Mouse (Mus musculus): ENCODE measurements around the gene Retsat. TPM values are rescaled to one million over a fixed set of nuclear protein-coding genes. Genes with fewer than 3 reads are reported as not detected.

The Retsat gene
- polyA plus RNA-seq (2014; fragmentation: Nextera tagmentation; extraction: Ambion mirVana) = 7.1 and 7.7 TPM in 2 replicates

GRCm38 (mm10) chr6:72597956-72598753 is at the start of gene Retsat, which contains the start of gene Elmod3:
Gene Retsat, plus strand, starts transcription at chr6:72598475.
Gene Elmod3, minus strand, starts transcription at chr6:72598413.
- Histone ChIP-seq H3K27me3 (ENCODE audit: control insufficient read depth, insufficient read depth, low read length) (no peaks in the 10 kb centered on the region), H3K4me1 (ENCODE audit: control insufficient read depth, insufficient read depth, low read length) (peaks cover 4% of the 10 kb centered on the region; the same call in 1 of the 2 replicates), H3K9ac (ENCODE audit: low read length) (peak within 1 kb of the TSS; percentile 64), H3K9me3 (ENCODE audit: control insufficient read depth, low read length) (no peaks in the 10 kb centered on the region), H3K4me3 (ENCODE audit: low read depth, low read length) (peak within 1 kb of the TSS; percentile 50), H3K4me2 (ENCODE audit: low read depth) (peak within 1 kb of the TSS; percentile 73), H3K27ac (ENCODE audit: low read depth, low read length) (no peak within 1 kb of the TSS), H3K36me3 (ENCODE audit: control insufficient read depth, insufficient read depth, low read length) (no peaks in the 10 kb centered on the region)
- WGBS = 2% methylated on average over 38 of the region's 38 CpGs
- ATAC-seq (ENCODE audit: insufficient read depth, low FRiP score, low TSS enrichment) (peak; percentile 91), DNase-seq (ENCODE audit: low spot score) (peak; percentile 88)

GRCm38 (mm10) chr6:72549041-72549580 is 49.2 kb upstream of the Retsat start:
- no peak overlapping the region for H3K27ac ChIP-seq (ENCODE audit: low read depth, low read length)
- H3K4me3 ChIP-seq (ENCODE audit: low read depth, low read length) = no peak overlapping the region
- H3K36me3 ChIP-seq (ENCODE audit: control insufficient read depth, insufficient read depth, low read length) = no peaks in the 10 kb centered on the region
- H3K27me3 ChIP-seq (ENCODE audit: control insufficient read depth, insufficient read depth, low read length) = no peaks in the 10 kb centered on the region
- H3K4me1 ChIP-seq (ENCODE audit: control insufficient read depth, insufficient read depth, low read length) = peaks cover 3% of the 10 kb centered on the region; the same call in 1 of the 2 replicates
- H3K9me3 ChIP-seq (ENCODE audit: control insufficient read depth, low read length) = no peaks in the 10 kb centered on the region; the same call in none of the 2 replicates
- WGBS = 72% methylated on average over 9 of the region's 9 CpGs
- no peak overlapping the region for H3K4me2 ChIP-seq (ENCODE audit: low read depth)
- H3K9ac ChIP-seq (ENCODE audit: low read length) = no peak overlapping the region
- ATAC-seq (ENCODE audit: insufficient read depth, low FRiP score, low TSS enrichment) (no peak), DNase-seq (ENCODE audit: low spot score) (no peak)

- Histone ChIP-seq H3K36me3 (ENCODE audit: control insufficient read depth, insufficient read depth, low read length) (no peaks in the 10 kb centered on the region), H3K4me1 (ENCODE audit: control insufficient read depth, insufficient read depth, low read length) (peaks cover 3% of the 10 kb centered on the region; the same call in 1 of the 2 replicates), H3K4me3 (ENCODE audit: low read depth, low read length) (no peak overlapping the region), H3K9me3 (ENCODE audit: control insufficient read depth, low read length) (no peaks in the 10 kb centered on the region; the same call in none of the 2 replicates), H3K4me2 (ENCODE audit: low read depth) (no peak overlapping the region), H3K9ac (ENCODE audit: low read length) (no peak overlapping the region), H3K27me3 (ENCODE audit: control insufficient read depth, insufficient read depth, low read length) (no peaks in the 10 kb centered on the region), H3K27ac (ENCODE audit: low read depth, low read length) (no peak overlapping the region)
- WGBS = 63% methylated on average over 6 of the region's 6 CpGs
- DNase-seq (ENCODE audit: low spot score) = no peak
- ATAC-seq (ENCODE audit: insufficient read depth, low FRiP score, low TSS enrichment) = no peak
These were observed 48.2 kb upstream of the Retsat start for GRCm38 (mm10) chr6:72550025-72550424.

- Histone ChIP-seq H3K9ac (ENCODE audit: low read length) (no peak overlapping the region), H3K27me3 (ENCODE audit: control insufficient read depth, insufficient read depth, low read length) (no peaks in the 10 kb centered on the region), H3K27ac (ENCODE audit: low read depth, low read length) (no peak overlapping the region), H3K9me3 (ENCODE audit: control insufficient read depth, low read length) (no peaks in the 10 kb centered on the region; the same call in none of the 2 replicates), H3K4me1 (ENCODE audit: control insufficient read depth, insufficient read depth, low read length) (peaks cover 3% of the 10 kb centered on the region; the same call in 1 of the 2 replicates), H3K36me3 (ENCODE audit: control insufficient read depth, insufficient read depth, low read length) (no peaks in the 10 kb centered on the region), H3K4me3 (ENCODE audit: low read depth, low read length) (no peak overlapping the region), H3K4me2 (ENCODE audit: low read depth) (no peak overlapping the region)
- no peak for ATAC-seq (ENCODE audit: insufficient read depth, low FRiP score, low TSS enrichment)
- no peak for DNase-seq (ENCODE audit: low spot score)
- 89% methylated on average over 10 of the region's 10 CpGs for WGBS
These were observed 47.7 kb upstream of the Retsat start for GRCm38 (mm10) chr6:72550503-72551100.

- Histone ChIP-seq H3K4me3 (ENCODE audit: low read depth, low read length) (peak overlapping the region; percentile 43), H3K27ac (ENCODE audit: low read depth, low read length) (peak overlapping the region; percentile 47), H3K36me3 (ENCODE audit: control insufficient read depth, insufficient read depth, low read length) (no peaks in the 10 kb centered on the region), H3K9ac (ENCODE audit: low read length) (peak overlapping the region; percentile 52), H3K4me1 (ENCODE audit: control insufficient read depth, insufficient read depth, low read length) (peaks cover 3% of the 10 kb centered on the region; the same call in 1 of the 2 replicates), H3K9me3 (ENCODE audit: control insufficient read depth, low read length) (no peaks in the 10 kb centered on the region; the same call in 1 of the 2 replicates), H3K4me2 (ENCODE audit: low read depth) (peak overlapping the region; percentile 62), H3K27me3 (ENCODE audit: control insufficient read depth, insufficient read depth, low read length) (no peaks in the 10 kb centered on the region)
- 20% methylated on average over 27 of the region's 27 CpGs for WGBS
- ATAC-seq (ENCODE audit: insufficient read depth, low FRiP score, low TSS enrichment) (peak; percentile 86), DNase-seq (ENCODE audit: low spot score) (peak; percentile 82)
These were observed 45.9 kb upstream of the Retsat start for GRCm38 (mm10) chr6:72552171-72553078.

- H3K27ac ChIP-seq (ENCODE audit: low read depth, low read length) = peak overlapping the region; percentile 47
- ATAC-seq (ENCODE audit: insufficient read depth, low FRiP score, low TSS enrichment) (no peak; the same call in 1 of the 2 replicates), DNase-seq (ENCODE audit: low spot score) (no peak)
- H3K9me3 ChIP-seq (ENCODE audit: control insufficient read depth, low read length) = no peaks in the 10 kb centered on the region
- H3K4me1 ChIP-seq (ENCODE audit: control insufficient read depth, insufficient read depth, low read length) = peaks cover 3% of the 10 kb centered on the region; the same call in 1 of the 2 replicates
- peak overlapping the region; percentile 62 for H3K4me2 ChIP-seq (ENCODE audit: low read depth)
- H3K27me3 ChIP-seq (ENCODE audit: control insufficient read depth, insufficient read depth, low read length) = no peaks in the 10 kb centered on the region
- peak overlapping the region; percentile 52 for H3K9ac ChIP-seq (ENCODE audit: low read length)
- H3K4me3 ChIP-seq (ENCODE audit: low read depth, low read length) = peak overlapping the region; percentile 43
- 12% methylated on average over 8 of the region's 8 CpGs for WGBS
- no peaks in the 10 kb centered on the region for H3K36me3 ChIP-seq (ENCODE audit: control insufficient read depth, insufficient read depth, low read length)
These were observed 45.2 kb upstream of the Retsat start for GRCm38 (mm10) chr6:72553079-72553412.

- DNase-seq (ENCODE audit: low spot score) (no peak), ATAC-seq (ENCODE audit: insufficient read depth, low FRiP score, low TSS enrichment) (no peak)
- H3K36me3 ChIP-seq (ENCODE audit: control insufficient read depth, insufficient read depth, low read length) = no peaks in the 10 kb centered on the region
- no peak overlapping the region for H3K4me3 ChIP-seq (ENCODE audit: low read depth, low read length)
- H3K4me1 ChIP-seq (ENCODE audit: control insufficient read depth, insufficient read depth, low read length) = no peaks in the 10 kb centered on the region
- H3K9me3 ChIP-seq (ENCODE audit: control insufficient read depth, low read length) = no peaks in the 10 kb centered on the region
- no peak overlapping the region for H3K27ac ChIP-seq (ENCODE audit: low read depth, low read length)
- WGBS = 79% methylated on average over 8 of the region's 8 CpGs
- H3K27me3 ChIP-seq (ENCODE audit: control insufficient read depth, insufficient read depth, low read length) = no peaks in the 10 kb centered on the region
- no peak overlapping the region for H3K9ac ChIP-seq (ENCODE audit: low read length)
- no peak overlapping the region for H3K4me2 ChIP-seq (ENCODE audit: low read depth)
These were observed 37.5 kb upstream of the Retsat start for GRCm38 (mm10) chr6:72560801-72561200.

GRCm38 (mm10) chr6:72562486-72562885 is 35.8 kb upstream of the Retsat start:
- DNase-seq (ENCODE audit: low spot score) = no peak
- Histone ChIP-seq H3K27me3 (ENCODE audit: control insufficient read depth, insufficient read depth, low read length) (no peaks in the 10 kb centered on the region), H3K4me1 (ENCODE audit: control insufficient read depth, insufficient read depth, low read length) (no peaks in the 10 kb centered on the region), H3K9me3 (ENCODE audit: control insufficient read depth, low read length) (no peaks in the 10 kb centered on the region), H3K27ac (ENCODE audit: low read depth, low read length) (no peak overlapping the region), H3K4me2 (ENCODE audit: low read depth) (no peak overlapping the region), H3K4me3 (ENCODE audit: low read depth, low read length) (no peak overlapping the region), H3K9ac (ENCODE audit: low read length) (no peak overlapping the region), H3K36me3 (ENCODE audit: control insufficient read depth, insufficient read depth, low read length) (no peaks in the 10 kb centered on the region)
- ATAC-seq (ENCODE audit: insufficient read depth, low FRiP score, low TSS enrichment) = no peak
- WGBS = 48% methylated on average over 6 of the region's 6 CpGs
